Comparison of ENCODE assay signal across 15 mouse cellular contexts in the genomic region with DNA sequence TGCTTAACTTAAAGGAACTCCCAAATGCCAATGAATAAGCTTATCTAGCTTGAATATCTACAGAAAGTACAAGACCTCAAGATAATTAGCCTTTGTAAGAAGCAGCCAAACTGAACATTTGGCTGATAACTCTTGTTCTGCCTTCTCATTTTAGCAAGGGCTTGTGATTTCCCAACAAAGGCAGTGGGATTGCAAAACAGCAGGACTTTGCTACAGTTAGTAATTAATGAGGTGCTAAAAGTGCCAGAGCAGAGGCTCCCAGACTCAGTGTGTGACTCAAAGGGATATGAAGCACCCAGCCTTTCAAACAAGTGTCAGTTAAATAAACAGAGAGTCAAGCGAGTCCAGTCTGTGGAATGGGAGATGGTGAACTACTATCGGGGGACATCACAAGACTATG. TPM values are rescaled to one million over a fixed set of nuclear protein-coding genes. Genes with fewer than 3 reads are reported as not detected.
DNase-seq lines count a peak whose midpoint lies in the region; ATAC-seq and TF ChIP-seq lines count a peak whose summit lies in the region.
"Had no signal": no experiment of that assay in that cellular context is flagged by ENCODE, and none has a peak within 500 bp of the region (broad histone marks: within the 10 kb centered on the region; RNA-seq: fewer than 3 reads in every experiment).

No protein-coding gene starts in this region.

- H3K27me3 ChIP-seq in forebrain, embryonic 14.5 days (replicated peaks; ENCODE audit: control insufficient read depth, insufficient read depth, low read length): no peaks in the 10 kb centered on the region
- no peaks in the 10 kb centered on the region for H3K27me3 ChIP-seq in forebrain, embryonic 10.5 days (ENCODE audit: poor library complexity, severe bottlenecking)
- no peaks in the 10 kb centered on the region for H3K27me3 ChIP-seq in lung, embryonic 16.5 days (ENCODE audit: control insufficient read depth, insufficient read depth, low read depth, low read length)
- H3K27me3 ChIP-seq in hindbrain, embryonic 13.5 days: no peaks in the 10 kb centered on the region
- H3K27me3 ChIP-seq: limb, embryonic 12.5 days; midbrain, embryonic 13.5 days; neural tube, embryonic 12.5 days had no signal

- ATAC-seq in forebrain, embryonic 14.5 days: no peak
- ATAC-seq in lung, embryonic 16.5 days (ENCODE audit: low read depth): peak; percentile 78
- no peak for ATAC-seq in hindbrain, embryonic 13.5 days (ENCODE audit: low FRiP score)
- ATAC-seq: intestine, embryonic 16.5 days; midbrain, embryonic 13.5 days had no signal

- H3K27ac ChIP-seq in forebrain, embryonic 14.5 days (ENCODE audit: low read depth, low read length): no peak overlapping the region
- H3K27ac ChIP-seq in forebrain, embryonic 10.5 days: no peak overlapping the region
- no peak overlapping the region for H3K27ac ChIP-seq in lung, embryonic 16.5 days (ENCODE audit: low read length)
- no peak overlapping the region for H3K27ac ChIP-seq in hindbrain, embryonic 13.5 days
- H3K27ac ChIP-seq: heart, embryonic 10.5 days; limb, embryonic 12.5 days; midbrain, embryonic 13.5 days; neural tube, embryonic 12.5 days had no signal

- WGBS in forebrain, embryonic 14.5 days: 45% methylated on average over 2 of the region's 2 CpGs
- WGBS in forebrain, embryonic 10.5 days: 86% methylated on average over 2 of the region's 2 CpGs
- 14% methylated on average over 2 of the region's 2 CpGs for WGBS in lung, embryonic 16.5 days
- 74% methylated on average over 2 of the region's 2 CpGs for WGBS in hindbrain, embryonic 13.5 days

- no peak for TF ChIP-seq POLR2A in brain, embryonic 14.5 days (IDR thresholded peaks at IDR 0.05; ENCODE audit: borderline replicate concordance, extremely low read depth, insufficient read depth, insufficient read length, poor library complexity, severe bottlenecking)

- H3K36me3 ChIP-seq in forebrain, embryonic 14.5 days (ENCODE audit: control insufficient read depth, insufficient read depth, low read length): no peaks in the 10 kb centered on the region
- H3K36me3 ChIP-seq in forebrain, embryonic 10.5 days (replicated peaks): no peaks in the 10 kb centered on the region
- H3K36me3 ChIP-seq in lung, embryonic 16.5 days (ENCODE audit: control insufficient read depth, insufficient read depth, low read length): no peaks in the 10 kb centered on the region
- no peaks in the 10 kb centered on the region for H3K36me3 ChIP-seq in hindbrain, embryonic 13.5 days
- H3K36me3 ChIP-seq: heart, embryonic 10.5 days; limb, embryonic 12.5 days; midbrain, embryonic 13.5 days; neural tube, embryonic 12.5 days had no signal

- TF ChIP-seq CTCF in brain, embryonic 14.5 days (IDR thresholded peaks at IDR 0.05; ENCODE audit: borderline replicate concordance, extremely low read depth, insufficient read depth, insufficient read length): no peak

- H3K4me3 ChIP-seq in forebrain, embryonic 14.5 days (ENCODE audit: low read depth, low read length): no peak overlapping the region
- no peak overlapping the region for H3K4me3 ChIP-seq in forebrain, embryonic 10.5 days
- no peak overlapping the region for H3K4me3 ChIP-seq in lung, embryonic 16.5 days (ENCODE audit: low read length)
- no peak overlapping the region for H3K4me3 ChIP-seq in hindbrain, embryonic 13.5 days
- H3K4me3 ChIP-seq: heart, embryonic 10.5 days; limb, embryonic 12.5 days; midbrain, embryonic 13.5 days; neural tube, embryonic 12.5 days had no signal

- H3K4me1 ChIP-seq in forebrain, embryonic 14.5 days (ENCODE audit: control insufficient read depth, insufficient read depth, low read length): no peaks in the 10 kb centered on the region
- H3K4me1 ChIP-seq in forebrain, embryonic 10.5 days: no peaks in the 10 kb centered on the region
- H3K4me1 ChIP-seq in lung, embryonic 16.5 days (replicated peaks; ENCODE audit: control insufficient read depth, insufficient read depth, low read length): no peaks in the 10 kb centered on the region
- H3K4me1 ChIP-seq in hindbrain, embryonic 13.5 days (replicated peaks): no peaks in the 10 kb centered on the region
- H3K4me1 ChIP-seq: heart, embryonic 10.5 days; midbrain, embryonic 13.5 days; neural tube, embryonic 12.5 days had no signal

- no peak overlapping the region for H3K9ac ChIP-seq in forebrain, embryonic 14.5 days (ENCODE audit: low read length)
- no peak overlapping the region for H3K9ac ChIP-seq in lung, embryonic 16.5 days (ENCODE audit: low read length)
- H3K9ac ChIP-seq in hindbrain, embryonic 13.5 days: no peak overlapping the region
- H3K9ac ChIP-seq: limb, embryonic 12.5 days; midbrain, embryonic 13.5 days; neural tube, embryonic 12.5 days had no signal

- peak; percentile 29 for DNase-seq in forebrain, embryonic 14.5 days (ENCODE audit: low spot score)
- no peak for DNase-seq in forebrain, embryonic 10.5 days (ENCODE audit: extremely low spot score, low spot score)
- peak; percentile 13 for DNase-seq in 416B (ENCODE audit: low read depth)
- peak; percentile 53 for DNase-seq in brain, embryonic 14.5 days (ENCODE audit: low read depth)
- DNase-seq in spleen, adult 12 weeks (ENCODE audit: low spot score): no peak
- DNase-seq in urinary bladder, postnatal 10 days (ENCODE audit: low spot score): no peak
- DNase-seq: cerebellum, postnatal 25 days; heart, postnatal 4 days had no signal

- no peak overlapping the region for H3K4me2 ChIP-seq in forebrain, embryonic 14.5 days (ENCODE audit: low read length)
- H3K4me2 ChIP-seq in lung, embryonic 16.5 days (ENCODE audit: low read depth, low read length): no peak overlapping the region
- H3K4me2 ChIP-seq in hindbrain, embryonic 13.5 days: no peak overlapping the region
- H3K4me2 ChIP-seq: limb, embryonic 12.5 days; midbrain, embryonic 13.5 days; neural tube, embryonic 12.5 days had no signal

- H3K9me3 ChIP-seq in forebrain, embryonic 14.5 days (replicated peaks; ENCODE audit: control insufficient read depth, low read length): no peaks in the 10 kb centered on the region
- no peaks in the 10 kb centered on the region for H3K9me3 ChIP-seq in forebrain, embryonic 10.5 days
- no peaks in the 10 kb centered on the region for H3K9me3 ChIP-seq in lung, embryonic 16.5 days (ENCODE audit: control insufficient read depth, low read length)
- 0 out of 2 replicates have a peak, but pooled peaks cover 3% of the 10 kb centered on the region for H3K9me3 ChIP-seq in hindbrain, embryonic 13.5 days
- H3K9me3 ChIP-seq: heart, embryonic 10.5 days; midbrain, embryonic 13.5 days; neural tube, embryonic 12.5 days had no signal

RNA-seq across cellular contexts. Expression of gene Rspo3, which starts 18.7 kb away (rescaled TPM):
- polyA plus RNA-seq in forebrain, embryonic 14.5 days (2014; fragmentation: Nextera tagmentation; extraction: Ambion mirVana): 21.3 and 21.5 TPM in 2 replicates
- polyA plus RNA-seq in forebrain, embryonic 10.5 days (2016; fragmentation: Nextera tagmentation; extraction: Ambion mirVana): 37.9 and 45.1 TPM in 2 replicates
- polyA plus RNA-seq in brain, embryonic 14.5 days (2012; rRNA removed): 5.1 and 7.2 TPM in 2 replicates
- 1.7 and 1.9 TPM in 2 replicates for polyA plus RNA-seq in lung, embryonic 16.5 days (2015; fragmentation: Nextera tagmentation; extraction: Ambion mirVana)
- polyA plus RNA-seq in hindbrain, embryonic 13.5 days (2015; fragmentation: Nextera tagmentation; extraction: Ambion mirVana): 2.6 and 3.1 TPM in 2 replicates

Comparison
In these comparisons a context has a peak if more than half of its experiments do, and no peak if none do; other contexts are left out.
1. DNase-seq: peak in forebrain, embryonic 14.5 days (single experiment), 416B (single experiment) and brain, embryonic 14.5 days (single experiment); none in forebrain, embryonic 10.5 days (single experiment), spleen, adult 12 weeks (single experiment) and urinary bladder, postnatal 10 days (single experiment).